Mouse (Mus musculus) mesoderm, embryonic 11.5 days (tissue): ENCODE data around the gene Dmrt2.

Experiments
- DNase-seq: peaks from one replicate; pipeline ENCODE4 v3.0.0-alpha.2; 2012; ENCODE audit warnings: low read depth, low spot score

Gene Dmrt2

GRCm38 (mm10) chr19:25672101-25672950 is at the start of gene Dmrt2:
TSS of gene Dmrt2 (plus strand) at chr19:25672411.
- DNase-seq: peak; percentile 96

GRCm38 (mm10) chr19:25628490-25628889 is 43.7 kb upstream of the Dmrt2 start:
- DNase-seq: peak; percentile 81

GRCm38 (mm10) chr19:25635119-25635518 is 37.1 kb upstream of the Dmrt2 start:
- no peak for DNase-seq

- DNase-seq: peak; percentile 92
Measured at GRCm38 (mm10) chr19:25635622-25636244, 36.5 kb upstream of the Dmrt2 start.

- no peak for DNase-seq
Measured at GRCm38 (mm10) chr19:25638766-25639361, 33.3 kb upstream of the Dmrt2 start.

- no peak for DNase-seq
Measured at GRCm38 (mm10) chr19:25641786-25642185, 30.4 kb upstream of the Dmrt2 start.

GRCm38 (mm10) chr19:25647136-25647535 is 25.1 kb upstream of the Dmrt2 start:
- no peak for DNase-seq

- no peak for DNase-seq
Measured at GRCm38 (mm10) chr19:25648701-25649100, 23.5 kb upstream of the Dmrt2 start.

- no peak for DNase-seq
Measured at GRCm38 (mm10) chr19:25650474-25650873, 21.7 kb upstream of the Dmrt2 start.

GRCm38 (mm10) chr19:25652560-25652959 is 19.7 kb upstream of the Dmrt2 start:
- no peak for DNase-seq

GRCm38 (mm10) chr19:25654034-25654749 is 18.0 kb upstream of the Dmrt2 start:
- peak; percentile 68 for DNase-seq

GRCm38 (mm10) chr19:25665486-25666339 is 6.5 kb upstream of the Dmrt2 start:
- DNase-seq: peak; percentile 54

- DNase-seq: no peak
Measured at GRCm38 (mm10) chr19:25667836-25668235, 4.4 kb upstream of the Dmrt2 start.

- no peak for DNase-seq
Measured at GRCm38 (mm10) chr19:25669593-25670248, 2.5 kb upstream of the Dmrt2 start.

GRCm38 (mm10) chr19:25670571-25671285 is 1.5 kb upstream of the Dmrt2 start:
- DNase-seq: no peak

- no peak for DNase-seq
Measured at GRCm38 (mm10) chr19:25671681-25672080, 530 bp upstream of the Dmrt2 start.

GRCm38 (mm10) chr19:25673224-25674055 is 1.2 kb downstream of the Dmrt2 start:
- no peak for DNase-seq

- DNase-seq: no peak
Measured at GRCm38 (mm10) chr19:25674056-25674420, 1.8 kb downstream of the Dmrt2 start.

- DNase-seq: no peak
Measured at GRCm38 (mm10) chr19:25674744-25675143, 2.5 kb downstream of the Dmrt2 start.
